Mouse (Mus musculus) neural tube, embryonic 10.5 days (tissue): ENCODE measurements around the gene Dlgap1.

Experiments used
- DNase-seq: peaks from one replicate; pipeline ENCODE4 v3.0.0-alpha.2; 2017; ENCODE audit warnings: low spot score; ENCODE audit errors: extremely low spot score

Dlgap1 gene

GRCm38 (mm10) chr17:70856871-70857415 lies 888.1 kb downstream of the Dlgap1 start:
- no peak for DNase-seq

- no peak for DNase-seq
Measured at GRCm38 (mm10) chr17:70858814-70859213, 889.9 kb downstream of the Dlgap1 start.

GRCm38 (mm10) chr17:70864117-70864516 lies 895.2 kb downstream of the Dlgap1 start:
- no peak for DNase-seq

GRCm38 (mm10) chr17:70864645-70865044 lies 895.8 kb downstream of the Dlgap1 start:
- DNase-seq = no peak

- DNase-seq = no peak
Measured at GRCm38 (mm10) chr17:70865060-70865604, 896.3 kb downstream of the Dlgap1 start.

GRCm38 (mm10) chr17:70866029-70866428 lies 897.2 kb downstream of the Dlgap1 start:
- no peak for DNase-seq

- no peak for DNase-seq
Measured at GRCm38 (mm10) chr17:70866538-70867114, 897.8 kb downstream of the Dlgap1 start.

- no peak for DNase-seq
Measured at GRCm38 (mm10) chr17:70868577-70869229, 899.8 kb downstream of the Dlgap1 start.

GRCm38 (mm10) chr17:70870581-70870980 lies 901.7 kb downstream of the Dlgap1 start:
- no peak for DNase-seq
